Mouse (Mus musculus): ENCODE results near the gene Siva1.

Siva1 gene

DNA sequence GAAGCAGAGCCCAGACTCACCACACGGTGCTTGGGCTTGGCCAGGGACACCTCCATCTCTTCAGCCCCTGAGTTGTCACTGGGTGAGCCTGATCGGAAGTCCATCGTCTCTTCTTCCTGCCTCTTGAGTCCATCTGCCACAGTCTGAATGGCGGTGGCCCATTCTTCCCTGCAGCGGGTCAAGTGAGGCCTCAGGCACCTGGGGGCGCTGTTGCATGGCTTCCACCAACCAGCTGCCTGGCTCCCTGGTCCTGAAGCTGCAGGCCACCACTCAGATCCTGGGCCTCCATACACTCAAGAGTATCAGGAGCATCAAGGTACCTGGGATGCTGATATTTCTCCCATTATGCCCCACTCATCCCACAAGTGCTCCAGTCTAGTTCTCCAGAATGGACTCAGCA, 14.6 kb downstream of the Siva1 start:
- peak; percentile 67 to 87 for DNase-seq (ENCODE audit: low spot score in 2 of 2)

DNA sequence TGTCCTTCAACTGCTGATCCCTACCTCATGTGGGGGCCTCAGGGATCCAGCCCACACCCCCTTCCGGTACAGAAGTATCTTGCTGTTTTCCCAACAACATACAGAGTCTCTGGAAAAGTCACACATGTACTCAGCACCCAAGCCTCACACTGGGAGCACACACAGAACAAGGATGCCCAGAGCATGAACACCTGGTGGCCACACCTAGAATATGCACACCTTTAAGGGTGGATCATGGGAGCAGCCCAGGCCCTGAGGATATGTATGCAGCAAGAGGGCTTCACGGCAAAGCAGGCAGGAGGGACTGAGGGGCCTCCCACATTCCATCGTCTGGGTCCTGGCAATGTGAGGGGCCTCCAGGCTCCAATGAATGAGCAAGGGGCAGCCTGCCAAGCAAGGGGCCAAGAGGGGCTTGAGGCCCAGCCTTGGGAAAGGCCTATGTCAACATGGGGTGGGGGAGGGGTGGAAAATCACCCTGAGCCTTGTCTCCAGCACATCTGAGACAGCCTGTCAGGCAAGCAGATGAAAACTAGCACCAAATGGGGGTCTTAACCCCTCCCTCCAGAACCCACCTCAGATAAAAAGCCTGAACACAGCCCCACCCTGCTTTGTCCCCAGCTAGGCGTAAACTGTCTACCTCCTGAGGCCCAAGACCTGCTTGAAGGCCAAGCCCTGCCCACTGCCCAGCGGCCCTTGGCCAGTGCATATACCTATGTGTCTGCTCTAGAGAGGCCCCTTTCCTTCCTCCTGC, 16.3 kb downstream of the Siva1 start:
- DNase-seq (ENCODE audit: low spot score in 2 of 2), result no peak

DNA sequence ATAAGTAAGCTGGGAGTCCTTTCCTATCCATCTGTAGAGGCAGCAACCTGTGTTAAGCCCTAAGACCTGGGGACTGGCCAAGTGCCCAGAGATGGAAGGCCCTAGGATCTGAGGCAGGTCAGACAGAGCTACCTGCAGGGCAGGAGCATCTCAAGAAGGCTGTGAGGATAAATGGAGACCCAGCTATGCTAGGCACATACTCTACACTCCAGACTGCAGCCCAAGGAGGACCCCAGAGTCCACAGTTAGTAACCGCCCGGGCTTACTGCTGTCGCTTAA, 16.8 kb downstream of the Siva1 start:
- DNase-seq (ENCODE audit: low spot score in 2 of 2), result no peak

DNA sequence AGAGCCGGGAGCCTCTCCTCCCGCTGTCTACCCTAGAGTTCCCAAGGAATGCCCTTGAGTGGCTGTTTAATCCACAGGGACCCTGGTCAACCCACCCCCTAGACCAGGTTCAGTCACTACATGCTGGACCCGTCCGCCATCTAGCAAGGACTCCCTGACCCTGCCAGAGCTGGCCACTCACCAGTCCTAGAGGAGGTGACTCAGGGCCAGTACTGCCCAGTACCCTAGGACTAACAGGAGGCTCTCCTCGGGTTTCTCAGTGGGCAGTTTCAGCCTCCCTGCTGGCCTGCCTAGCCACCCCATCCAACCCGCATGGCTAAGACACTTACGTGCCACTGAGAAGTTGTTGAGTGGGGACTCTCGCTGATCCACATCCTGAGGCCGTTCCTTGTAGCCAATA, 17.4 kb downstream of the Siva1 start:
- DNase-seq (ENCODE audit: low spot score in 2 of 2), result no peak

DNA sequence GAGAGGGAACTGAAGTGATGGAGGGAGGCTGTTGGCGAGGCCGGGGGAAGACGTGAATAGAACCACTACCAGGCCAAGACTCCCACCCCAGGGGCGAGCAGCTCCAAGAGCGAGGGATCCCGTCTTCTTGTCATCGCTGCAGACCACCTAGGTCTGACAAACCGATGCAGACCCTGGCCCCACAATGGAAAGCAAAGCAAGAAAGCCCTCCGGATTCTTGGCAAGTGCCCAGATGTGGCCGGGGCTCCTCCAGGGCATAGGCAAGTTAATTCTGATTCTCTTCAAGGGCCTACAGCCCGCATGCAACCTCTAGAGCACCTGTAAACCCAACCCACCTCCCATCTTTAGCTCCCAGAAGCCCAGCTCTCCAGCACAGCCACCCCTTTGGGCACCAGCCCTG, 18.8 kb downstream of the Siva1 start:
- DNase-seq (ENCODE audit: low spot score in 2 of 2), result no peak

DNA sequence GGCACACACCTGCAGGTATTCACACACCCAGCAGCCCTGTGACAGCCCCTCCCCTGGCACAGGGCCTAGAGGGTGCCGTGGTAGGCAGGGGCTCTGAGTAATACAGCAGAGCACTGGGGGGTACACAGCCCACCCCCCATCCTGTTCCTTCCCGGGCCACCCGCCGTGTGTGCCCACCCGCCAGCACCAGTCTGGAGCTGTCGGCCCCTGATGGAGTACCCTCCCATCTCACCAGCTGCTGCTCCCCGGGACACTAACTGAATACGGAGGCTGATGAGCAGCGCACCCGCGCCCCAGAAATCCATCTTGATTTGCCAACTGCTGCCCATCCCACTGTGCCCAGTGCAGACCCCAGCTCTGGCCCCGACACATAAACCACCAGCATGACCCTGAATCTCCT, 19.2 kb downstream of the Siva1 start:
- no peak for DNase-seq (ENCODE audit: low spot score in 2 of 2)

DNA sequence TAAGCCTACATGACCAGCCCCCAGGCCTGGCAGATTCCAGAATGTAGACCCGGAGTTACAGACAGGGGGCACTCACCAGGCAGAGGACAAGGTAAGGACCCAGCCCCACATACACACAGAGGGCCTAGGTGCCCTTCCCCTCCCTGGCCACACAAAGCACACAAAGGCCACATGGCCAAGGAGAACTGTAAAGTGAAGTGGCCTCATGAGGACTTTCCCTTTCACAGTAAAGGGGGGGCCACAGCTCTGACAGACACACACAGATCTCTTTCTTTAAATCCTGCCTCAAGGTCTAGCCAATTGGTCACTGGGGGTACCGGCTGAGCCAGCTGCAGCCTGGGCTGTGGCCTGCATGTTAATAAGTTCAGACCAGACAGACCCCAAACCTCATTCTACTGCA, 19.6 kb downstream of the Siva1 start:
- no peak for DNase-seq (ENCODE audit: low spot score in 2 of 2)

DNA sequence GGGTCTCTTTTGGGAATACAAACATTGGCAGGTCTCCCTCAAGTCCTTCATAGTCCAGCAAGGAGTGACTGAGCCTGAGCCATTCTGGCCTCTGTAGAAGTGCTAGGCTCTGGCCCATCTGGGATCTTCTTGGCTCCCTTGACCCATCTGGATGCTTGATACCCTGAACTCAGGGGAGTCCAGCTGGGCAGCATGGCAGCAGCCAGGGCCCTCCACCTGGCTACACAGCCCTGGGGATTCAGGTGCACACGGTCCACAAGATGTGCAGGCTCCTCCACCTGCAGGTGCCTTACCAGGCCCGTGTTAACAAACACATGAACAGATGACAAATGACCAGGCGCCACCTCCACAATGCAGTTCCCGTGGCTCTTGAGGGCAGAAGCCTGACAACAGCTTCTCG, 20.2 kb downstream of the Siva1 start:
- no peak for DNase-seq (ENCODE audit: low spot score in 2 of 2)

DNA sequence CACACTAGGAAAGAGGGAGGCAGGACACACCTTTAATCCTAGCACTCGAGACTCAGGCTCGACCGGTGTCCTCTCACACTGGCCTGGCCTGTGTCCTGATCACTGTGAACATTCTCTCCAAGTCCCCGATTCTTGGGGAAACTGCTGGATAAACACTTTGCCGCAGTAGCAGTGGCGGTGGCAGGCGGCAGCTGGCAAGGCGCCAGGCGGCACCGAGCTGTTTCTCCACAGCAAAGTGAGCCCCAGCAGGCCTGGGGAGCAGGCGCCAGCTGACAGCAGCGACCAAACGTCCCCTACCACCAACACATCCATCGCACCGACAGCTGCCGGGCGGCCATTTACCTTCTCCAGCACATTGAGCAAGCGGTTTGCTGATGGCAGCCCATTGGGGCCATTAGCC, 21.0 kb downstream of the Siva1 start:
- no peak for DNase-seq (ENCODE audit: low spot score in 2 of 2)

DNA sequence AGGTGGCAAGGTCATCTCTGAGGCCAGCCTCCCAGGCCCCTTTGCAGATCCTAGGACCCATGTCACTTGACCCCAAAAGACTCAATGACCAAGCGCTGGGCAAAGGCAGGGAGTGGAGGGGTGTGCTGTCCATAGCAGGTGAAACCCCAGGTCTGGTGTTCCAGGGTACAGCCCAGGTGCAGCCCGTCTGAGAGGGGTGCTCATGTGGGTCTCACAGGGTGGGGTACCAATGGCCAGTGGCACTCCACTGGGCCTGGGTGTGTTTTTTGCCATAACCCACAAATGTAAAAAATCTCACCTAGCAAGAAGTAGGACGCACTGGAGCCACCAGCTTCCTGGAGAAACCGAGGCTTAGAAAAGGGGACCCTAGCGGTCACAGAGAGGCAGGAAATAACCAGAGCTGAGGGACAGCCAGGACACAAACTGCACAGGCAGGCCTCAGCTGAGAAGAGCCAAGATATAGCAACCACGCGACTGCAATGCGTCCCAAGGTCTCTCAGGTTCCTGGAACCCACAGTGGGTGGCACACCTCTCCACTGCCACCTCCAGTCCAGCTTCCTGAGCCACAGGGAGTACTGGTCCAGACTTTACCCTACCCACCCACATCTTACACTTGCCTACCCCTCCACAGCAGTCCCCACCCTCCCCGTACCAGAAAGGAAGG, 21.5 kb downstream of the Siva1 start:
- DNase-seq (ENCODE audit: low spot score in 2 of 2), result no peak

DNA sequence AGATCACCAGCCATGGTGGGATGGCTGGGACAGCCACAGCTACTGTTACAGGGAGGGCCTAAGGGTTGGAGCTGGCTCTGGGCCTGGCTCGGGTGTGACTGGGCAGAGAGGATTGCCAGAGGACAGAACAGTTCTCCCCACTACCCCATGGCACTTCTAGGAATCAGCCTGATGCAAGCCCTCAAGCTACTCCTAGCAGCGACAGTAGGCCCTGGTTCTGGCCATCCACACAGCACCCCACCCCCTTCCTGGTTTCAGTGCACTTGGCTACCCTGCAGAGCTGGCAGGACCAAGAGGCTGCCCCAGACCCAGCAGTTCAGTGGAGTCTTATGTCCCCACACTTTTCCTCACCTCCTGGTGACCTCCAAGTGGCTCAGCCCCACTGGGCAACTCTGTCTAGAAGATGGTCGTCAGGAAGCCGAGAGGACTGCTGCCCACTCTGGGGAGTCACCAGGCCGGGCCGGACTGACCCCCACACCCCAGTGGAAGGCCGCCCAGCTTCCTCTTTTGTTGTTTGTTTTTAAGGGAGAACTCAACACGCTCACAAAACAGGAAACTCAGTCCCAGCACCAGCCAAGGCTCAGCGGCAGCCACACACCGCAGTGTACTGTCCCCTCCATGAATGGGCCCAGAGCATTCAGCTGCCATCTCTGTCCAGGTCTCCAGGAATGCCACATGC, 23.3 kb downstream of the Siva1 start:
- peak in 1 of 2 experiments; percentile 31 for DNase-seq (ENCODE audit: low spot score in 2 of 2)

DNA sequence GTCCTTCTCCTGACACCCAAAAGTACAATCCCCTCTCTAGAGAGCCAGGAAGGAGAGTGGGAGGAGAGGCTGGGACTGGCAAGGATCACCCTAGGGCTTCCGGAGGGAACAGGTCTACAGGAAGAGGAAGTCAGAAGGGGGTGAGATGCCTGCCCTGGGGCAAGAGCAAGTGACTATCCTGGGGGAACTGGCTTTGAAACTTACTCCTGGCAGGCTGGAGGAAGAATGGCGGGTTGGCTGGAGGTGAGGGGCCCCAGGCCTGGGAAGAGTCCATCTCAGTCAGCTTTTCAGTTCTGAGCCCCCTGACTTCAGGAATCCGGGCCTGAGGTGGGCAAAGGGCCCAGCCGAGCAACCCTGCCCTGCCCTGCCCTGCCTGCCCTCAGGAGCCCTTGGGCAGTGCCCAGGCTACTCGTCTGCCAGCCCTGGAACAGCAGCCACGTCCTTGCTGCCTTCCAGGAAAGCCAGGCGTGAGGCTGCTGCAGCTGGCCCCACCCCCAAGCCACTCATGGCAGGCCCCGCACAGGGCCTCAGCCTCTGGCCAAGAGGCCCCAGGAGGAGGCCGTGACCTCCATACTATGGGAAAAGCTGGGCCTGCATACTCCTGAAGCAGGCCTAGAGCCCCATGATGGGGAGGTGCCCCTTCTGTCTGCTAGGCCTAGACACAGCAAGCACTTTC, 26.4 kb downstream of the Siva1 start:
- DNase-seq (ENCODE audit: low spot score in 2 of 2), result no peak

DNA sequence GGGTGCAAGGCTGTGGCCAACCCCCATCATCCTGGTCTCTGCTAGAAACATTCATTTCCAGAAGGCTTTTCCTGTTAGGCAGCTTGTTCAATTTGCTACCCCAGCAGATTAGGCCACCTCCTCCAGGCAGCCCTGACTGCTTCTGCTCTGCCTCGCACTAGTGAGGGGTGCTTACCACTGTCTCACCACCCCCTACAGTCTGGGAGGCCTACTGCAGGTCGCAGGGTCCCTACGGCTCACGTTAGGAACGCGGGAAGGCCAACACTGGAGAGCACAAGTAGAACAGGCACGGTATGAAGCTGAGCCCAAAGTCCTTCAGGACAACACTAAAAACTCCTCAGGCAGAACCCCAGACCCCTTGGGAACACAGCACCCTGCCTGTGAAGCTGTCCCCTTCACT, 27.4 kb downstream of the Siva1 start:
- DNase-seq (ENCODE audit: low spot score in 2 of 2), result peak in 1 of 2 experiments; percentile 38

DNA sequence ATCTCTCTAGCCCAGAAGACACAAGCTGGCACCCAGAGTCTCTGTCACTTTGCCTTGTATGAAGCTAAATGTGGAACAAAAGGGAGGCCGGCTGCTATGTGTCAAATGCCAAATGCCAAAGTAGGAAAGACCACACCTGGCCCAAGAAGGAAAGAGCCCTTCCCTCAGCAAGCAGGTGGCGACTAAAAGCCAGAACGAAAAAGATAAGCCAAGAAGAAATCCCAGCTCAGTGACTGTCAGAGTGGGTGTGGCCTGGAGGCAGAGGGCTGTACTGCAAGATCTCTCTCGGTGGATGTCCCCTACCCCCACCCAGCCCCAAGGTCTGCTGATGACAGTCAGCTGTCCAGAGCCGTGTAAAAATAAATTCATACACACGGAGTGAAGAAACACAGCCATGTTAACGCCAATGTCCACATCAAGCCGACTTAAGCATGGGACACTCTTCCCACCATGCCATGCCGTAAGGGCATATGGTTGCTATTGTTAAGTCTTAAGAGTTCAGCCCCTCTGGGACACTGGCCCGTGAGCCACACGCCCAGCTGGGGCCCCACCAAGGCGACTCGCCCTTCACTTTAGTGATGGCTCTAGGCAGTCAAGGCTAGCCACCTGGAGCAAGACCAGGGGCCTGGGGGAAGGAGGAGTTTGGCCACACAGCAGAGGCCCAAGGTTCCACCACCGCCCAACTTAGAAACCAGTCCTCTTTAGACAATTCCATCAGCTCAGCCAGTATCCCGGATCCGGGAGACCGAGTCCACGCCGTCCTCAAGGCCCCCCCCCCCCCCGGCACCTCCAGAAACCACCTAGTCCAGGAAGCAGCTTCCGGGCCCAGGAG, 28.5 kb downstream of the Siva1 start:
- peak; percentile 45 to 58 for DNase-seq (ENCODE audit: low spot score in 2 of 2)

DNA sequence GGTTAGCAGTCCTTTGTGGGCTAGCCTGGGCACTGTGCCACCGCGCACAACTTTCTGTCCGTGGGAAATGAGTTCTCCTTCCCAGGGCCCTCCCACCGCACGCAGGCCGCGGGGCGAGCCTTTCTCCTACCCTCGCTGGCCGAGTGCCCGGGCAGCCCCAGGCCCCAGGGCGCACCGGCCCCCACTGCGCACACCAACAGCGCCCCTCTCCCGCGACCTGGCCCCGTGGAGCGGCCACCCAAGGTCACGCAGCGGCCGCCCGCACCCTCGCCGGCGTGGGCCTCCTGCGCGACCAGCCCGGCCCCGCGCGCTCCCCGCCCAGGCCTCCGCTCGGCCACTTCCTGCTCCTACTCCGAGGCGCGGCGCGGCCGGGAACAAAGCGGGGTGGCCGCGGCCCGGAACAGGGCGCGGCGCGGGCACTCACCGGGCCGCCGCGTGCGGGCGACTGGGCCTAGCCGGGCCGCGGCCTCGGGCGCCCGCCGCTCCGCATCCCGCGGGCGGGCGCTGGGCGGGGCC, 29.2 kb downstream of the Siva1 start:
- peak; percentile 49 to 56 for DNase-seq (ENCODE audit: low spot score in 2 of 2)

DNA sequence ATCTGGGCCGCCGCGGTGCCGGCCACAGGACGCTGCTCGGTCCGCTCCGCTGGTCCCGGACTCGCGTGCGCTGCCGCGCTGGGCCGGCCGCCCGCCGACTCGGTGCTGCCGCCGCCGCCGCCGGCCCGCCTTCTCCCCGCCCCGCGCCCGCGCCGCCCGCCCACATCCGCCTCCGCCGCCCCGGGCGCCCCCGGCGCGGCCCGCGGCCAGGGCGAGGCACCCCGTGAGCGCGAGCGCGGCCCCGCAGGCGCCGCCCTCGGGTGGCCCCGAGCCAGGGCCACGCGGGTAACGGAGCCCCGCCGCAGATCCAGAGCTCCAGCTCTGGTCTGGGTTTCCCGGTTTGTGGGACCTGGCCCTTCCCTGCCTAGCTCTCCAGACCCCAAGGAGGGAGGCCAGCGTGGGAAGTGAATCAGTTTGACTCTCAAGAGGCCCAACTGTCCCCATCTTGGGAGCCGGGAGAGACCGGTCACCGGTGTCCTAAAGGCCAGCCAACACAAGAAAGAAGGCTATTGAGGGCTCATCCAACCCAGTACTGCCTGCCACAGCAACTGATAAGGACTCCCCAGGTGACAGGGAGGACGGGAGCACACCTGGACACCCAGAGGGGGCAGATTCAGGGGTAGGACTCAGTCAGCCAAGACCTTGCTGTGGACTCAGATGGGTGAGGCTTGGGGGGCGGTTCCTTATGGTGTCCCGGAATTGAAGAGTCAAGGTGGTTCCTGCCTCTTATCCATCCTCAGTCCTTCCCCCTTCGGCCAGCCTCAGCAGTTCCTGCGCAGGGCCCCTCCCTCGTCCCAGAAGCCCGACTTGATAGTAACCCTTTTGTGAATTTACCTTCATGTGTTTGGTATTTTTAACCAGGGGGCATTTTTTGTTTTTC, 29.9 kb downstream of the Siva1 start, which contains the start of gene Akt1:
Akt1 (minus strand) TSS at position 753 of the 880 bp plus-strand sequence.
- DNase-seq (ENCODE audit: low spot score in 2 of 2), result peak; percentile 61 to 66

DNA sequence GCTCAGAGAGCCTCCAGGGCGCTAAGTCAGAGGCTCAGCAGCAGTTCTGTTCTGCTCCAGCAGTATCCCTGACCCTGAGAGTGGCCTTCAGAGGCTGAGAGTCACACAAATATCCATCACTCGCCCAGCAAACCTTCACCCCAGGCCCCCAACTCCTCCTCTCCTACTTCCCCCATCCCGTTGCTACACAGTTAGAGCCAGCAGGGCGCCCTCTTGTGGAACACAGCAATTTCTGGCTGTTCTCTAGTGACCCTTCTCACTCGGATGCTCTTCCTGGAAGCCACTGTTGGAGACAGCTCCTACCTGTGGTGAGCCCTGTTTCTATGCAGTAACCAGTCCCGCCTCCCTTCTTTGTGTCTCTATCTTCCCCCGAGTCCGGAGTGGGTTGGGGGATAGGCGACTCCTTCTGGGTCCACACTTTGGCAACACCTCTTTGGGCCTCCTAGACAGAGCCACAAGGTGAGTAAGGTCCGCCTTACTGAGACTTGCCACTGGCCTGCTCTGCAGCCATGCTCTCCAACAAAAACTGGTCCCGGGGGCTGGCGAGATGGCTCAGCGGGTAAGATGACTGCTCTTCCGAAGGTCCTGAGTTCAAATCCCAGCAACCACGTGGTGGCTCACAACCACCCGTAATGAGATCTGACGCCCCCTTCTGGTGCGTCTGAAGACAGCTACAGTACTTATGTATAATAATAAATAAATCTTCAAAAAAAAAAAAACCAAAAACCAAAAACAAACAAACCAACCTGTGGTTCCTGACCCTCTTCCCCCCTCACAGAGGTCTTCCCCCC, 31.0 kb downstream of the Siva1 start:
- DNase-seq (ENCODE audit: low spot score in 2 of 2), result peak; percentile 76 to 90

DNA sequence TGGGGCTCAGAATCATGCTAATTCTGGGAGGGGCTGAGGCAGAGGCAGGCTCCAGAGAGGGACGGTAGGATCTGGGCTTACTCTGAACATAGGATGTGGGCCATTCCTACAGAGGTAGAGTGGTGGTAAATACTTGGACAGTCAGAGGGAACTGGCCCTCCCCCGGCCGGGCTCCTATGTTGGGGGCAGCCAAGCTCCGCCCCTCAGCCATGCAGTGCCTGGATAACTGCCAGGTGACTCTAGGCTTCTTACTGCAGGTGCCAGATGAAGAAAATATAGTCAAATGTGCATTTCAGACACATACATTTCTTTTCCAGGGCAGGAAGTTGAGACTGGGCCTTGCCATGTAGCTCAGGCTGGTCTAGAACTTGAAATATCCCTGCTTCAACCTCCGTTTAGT, 32.6 kb downstream of the Siva1 start:
- DNase-seq (ENCODE audit: low spot score in 2 of 2), result no peak

DNA sequence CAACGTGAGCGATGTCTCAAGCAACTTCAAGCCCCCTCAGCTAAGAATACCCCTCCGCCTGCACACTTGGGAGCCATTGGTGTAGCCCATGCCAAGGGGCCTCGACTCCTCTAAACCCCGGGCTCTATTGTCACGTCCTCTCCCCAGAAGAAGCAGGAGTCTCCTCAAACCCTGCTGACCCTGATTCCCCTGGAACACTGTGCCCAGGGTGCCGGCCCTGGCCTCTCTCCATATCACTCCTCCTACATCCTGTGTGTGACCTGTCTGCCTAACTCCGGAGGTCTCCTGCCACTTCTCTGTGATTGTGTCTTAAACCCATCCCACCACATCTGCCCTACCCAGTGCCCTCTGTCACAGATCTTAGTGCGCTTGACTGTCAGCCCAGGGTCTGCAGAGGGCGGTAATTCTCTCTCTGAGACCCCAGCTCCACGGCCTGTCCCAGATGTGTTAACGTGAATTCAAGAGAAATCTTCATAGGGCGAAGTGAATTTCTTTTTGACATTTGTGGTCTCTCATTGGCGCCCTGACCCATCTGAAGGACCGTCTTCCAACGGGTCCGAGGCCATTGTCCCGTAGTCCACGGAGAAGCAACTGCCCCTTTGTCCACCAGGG, 33.6 kb downstream of the Siva1 start:
- DNase-seq (ENCODE audit: low spot score in 2 of 2), result no peak

Data from spleen, postnatal 10 days (tissue).